Mouse (Mus musculus): ENCODE data around the gene Rab43. TPM values are rescaled to one million over a fixed set of nuclear protein-coding genes. Genes with fewer than 3 reads are reported as not detected.

Rab43 gene
- polyA plus RNA-seq, 1 experiment from 2014 or later, result 10.9 TPM

- Histone ChIP-seq H3K27me3 (ENCODE audit: control insufficient read depth, insufficient read depth, low read length) (no peaks in the 10 kb centered on the region), H3K36me3 (ENCODE audit: control insufficient read depth, insufficient read depth, low read length) (peaks cover 10% of the 10 kb centered on the region), H3K27ac (ENCODE audit: low read length) (no peak overlapping the region), H3K9me3 (ENCODE audit: control insufficient read depth, low read depth, low read length) (no peaks in the 10 kb centered on the region), H3K9ac (replicated peaks; ENCODE audit: low read depth, low read length) (no peak overlapping the region), H3K4me2 (replicated peaks; ENCODE audit: low read depth, low read length) (no peak overlapping the region), H3K4me1 (ENCODE audit: control insufficient read depth, insufficient read depth, low read length) (0 out of 2 replicates have a peak, but pooled peaks cover 3% of the 10 kb centered on the region), H3K4me3 (ENCODE audit: low read depth, low read length) (no peak overlapping the region)
- no peak for ATAC-seq (ENCODE audit: insufficient number of reproducible peaks, insufficient read depth, low FRiP score, low read depth)
- 85% methylated on average over 6 of the region's 6 CpGs for WGBS
These were observed 16.4 kb downstream of the Rab43 start for GRCm38 (mm10) chr6:87795385-87796150.

- H3K36me3 ChIP-seq (ENCODE audit: control insufficient read depth, insufficient read depth, low read length), result peaks cover 10% of the 10 kb centered on the region
- no peak for ATAC-seq (ENCODE audit: insufficient number of reproducible peaks, insufficient read depth, low FRiP score, low read depth)
- no peaks in the 10 kb centered on the region for H3K9me3 ChIP-seq (ENCODE audit: control insufficient read depth, low read depth, low read length)
- no peak overlapping the region for H3K9ac ChIP-seq (replicated peaks; ENCODE audit: low read depth, low read length)
- H3K4me2 ChIP-seq (replicated peaks; ENCODE audit: low read depth, low read length), result no peak overlapping the region
- H3K27ac ChIP-seq (ENCODE audit: low read length), result no peak overlapping the region
- no peaks in the 10 kb centered on the region for H3K27me3 ChIP-seq (ENCODE audit: control insufficient read depth, insufficient read depth, low read length)
- 94% methylated on average over 10 of the region's 10 CpGs for WGBS
- H3K4me1 ChIP-seq (ENCODE audit: control insufficient read depth, insufficient read depth, low read length), result peaks cover 6% of the 10 kb centered on the region; the same call in 1 of the 2 replicates
- no peak overlapping the region for H3K4me3 ChIP-seq (ENCODE audit: low read depth, low read length)
These were observed 18.0 kb downstream of the Rab43 start for GRCm38 (mm10) chr6:87793821-87794510.

- H3K4me2 ChIP-seq (replicated peaks; ENCODE audit: low read depth, low read length), result no peak overlapping the region
- ATAC-seq (ENCODE audit: insufficient number of reproducible peaks, insufficient read depth, low FRiP score, low read depth), result no peak
- H3K4me3 ChIP-seq (ENCODE audit: low read depth, low read length), result no peak overlapping the region
- H3K4me1 ChIP-seq (ENCODE audit: control insufficient read depth, insufficient read depth, low read length), result peaks cover 3% of the 10 kb centered on the region; the same call in 1 of the 2 replicates
- H3K27ac ChIP-seq (ENCODE audit: low read length), result no peak overlapping the region
- peaks cover 10% of the 10 kb centered on the region for H3K36me3 ChIP-seq (ENCODE audit: control insufficient read depth, insufficient read depth, low read length)
- WGBS, result 94% methylated on average over 5 of the region's 5 CpGs
- no peaks in the 10 kb centered on the region for H3K27me3 ChIP-seq (ENCODE audit: control insufficient read depth, insufficient read depth, low read length)
- no peak overlapping the region for H3K9ac ChIP-seq (replicated peaks; ENCODE audit: low read depth, low read length)
- H3K9me3 ChIP-seq (ENCODE audit: control insufficient read depth, low read depth, low read length), result no peaks in the 10 kb centered on the region
These were observed 20.1 kb downstream of the Rab43 start for GRCm38 (mm10) chr6:87791826-87792225.

GRCm38 (mm10) chr6:87790779-87791480 lies 21.0 kb downstream of the Rab43 start:
- 65% methylated on average over 7 of the region's 7 CpGs for WGBS
- Histone ChIP-seq H3K36me3 (ENCODE audit: control insufficient read depth, insufficient read depth, low read length) (peaks cover 10% of the 10 kb centered on the region), H3K4me3 (ENCODE audit: low read depth, low read length) (no peak overlapping the region), H3K4me2 (replicated peaks; ENCODE audit: low read depth, low read length) (no peak overlapping the region), H3K27me3 (ENCODE audit: control insufficient read depth, insufficient read depth, low read length) (no peaks in the 10 kb centered on the region), H3K9me3 (ENCODE audit: control insufficient read depth, low read depth, low read length) (no peaks in the 10 kb centered on the region), H3K9ac (replicated peaks; ENCODE audit: low read depth, low read length) (no peak overlapping the region), H3K27ac (ENCODE audit: low read length) (no peak overlapping the region), H3K4me1 (ENCODE audit: control insufficient read depth, insufficient read depth, low read length) (peaks cover 3% of the 10 kb centered on the region; the same call in 1 of the 2 replicates)
- ATAC-seq (ENCODE audit: insufficient number of reproducible peaks, insufficient read depth, low FRiP score, low read depth), result peak; percentile 83

- Histone ChIP-seq H3K27ac (ENCODE audit: low read length) (peak overlapping the region; percentile 24; the same call in 1 of the 2 replicates), H3K9ac (replicated peaks; ENCODE audit: low read depth, low read length) (no peak overlapping the region), H3K4me3 (ENCODE audit: low read depth, low read length) (no peak overlapping the region), H3K27me3 (ENCODE audit: control insufficient read depth, insufficient read depth, low read length) (no peaks in the 10 kb centered on the region), H3K4me2 (replicated peaks; ENCODE audit: low read depth, low read length) (no peak overlapping the region), H3K4me1 (ENCODE audit: control insufficient read depth, insufficient read depth, low read length) (peaks cover 3% of the 10 kb centered on the region; the same call in 1 of the 2 replicates), H3K9me3 (ENCODE audit: control insufficient read depth, low read depth, low read length) (no peaks in the 10 kb centered on the region), H3K36me3 (ENCODE audit: control insufficient read depth, insufficient read depth, low read length) (peaks cover 10% of the 10 kb centered on the region)
- ATAC-seq (ENCODE audit: insufficient number of reproducible peaks, insufficient read depth, low FRiP score, low read depth), result no peak
- 88% methylated on average over 6 of the region's 6 CpGs for WGBS
These were observed 22.2 kb downstream of the Rab43 start for GRCm38 (mm10) chr6:87789791-87790190.

- Histone ChIP-seq H3K36me3 (ENCODE audit: control insufficient read depth, insufficient read depth, low read length) (peaks cover 10% of the 10 kb centered on the region), H3K9ac (replicated peaks; ENCODE audit: low read depth, low read length) (no peak overlapping the region), H3K27ac (ENCODE audit: low read length) (peak overlapping the region; percentile 24; the same call in 1 of the 2 replicates), H3K4me2 (replicated peaks; ENCODE audit: low read depth, low read length) (no peak overlapping the region), H3K4me1 (ENCODE audit: control insufficient read depth, insufficient read depth, low read length) (peaks cover 3% of the 10 kb centered on the region; the same call in 1 of the 2 replicates), H3K27me3 (ENCODE audit: control insufficient read depth, insufficient read depth, low read length) (no peaks in the 10 kb centered on the region), H3K4me3 (ENCODE audit: low read depth, low read length) (no peak overlapping the region), H3K9me3 (ENCODE audit: control insufficient read depth, low read depth, low read length) (no peaks in the 10 kb centered on the region)
- WGBS, result 30% methylated on average over 5 of the region's 5 CpGs
- ATAC-seq (ENCODE audit: insufficient number of reproducible peaks, insufficient read depth, low FRiP score, low read depth), result peak; percentile 59; the same call in 1 of the 2 replicates
These were observed 22.9 kb downstream of the Rab43 start for GRCm38 (mm10) chr6:87788896-87789587.

- no peak overlapping the region for H3K9ac ChIP-seq (replicated peaks; ENCODE audit: low read depth, low read length)
- WGBS, result 89% methylated on average over 9 of the region's 9 CpGs
- H3K27ac ChIP-seq (ENCODE audit: low read length), result no peak overlapping the region; the same call in 1 of the 2 replicates
These were observed 23.6 kb downstream of the Rab43 start for GRCm38 (mm10) chr6:87788266-87788895.

More at GRCm38 (mm10) chr6:87788266-87788895, 23.6 kb downstream of the Rab43 start:
- peaks cover 10% of the 10 kb centered on the region for H3K36me3 ChIP-seq (ENCODE audit: control insufficient read depth, insufficient read depth, low read length)
- no peaks in the 10 kb centered on the region for H3K9me3 ChIP-seq (ENCODE audit: control insufficient read depth, low read depth, low read length)
- no peaks in the 10 kb centered on the region for H3K27me3 ChIP-seq (ENCODE audit: control insufficient read depth, insufficient read depth, low read length)
- no peak overlapping the region for H3K4me2 ChIP-seq (replicated peaks; ENCODE audit: low read depth, low read length)
- H3K4me3 ChIP-seq (ENCODE audit: low read depth, low read length), result no peak overlapping the region
- ATAC-seq (ENCODE audit: insufficient number of reproducible peaks, insufficient read depth, low FRiP score, low read depth), result no peak
- H3K4me1 ChIP-seq (ENCODE audit: control insufficient read depth, insufficient read depth, low read length), result peaks cover 3% of the 10 kb centered on the region; the same call in 1 of the 2 replicates
